Mouse (Mus musculus) cerebellum, adult 11 months (tissue): ENCODE data around the gene Dhx40.
A peak's percentile ranks its signal among the peaks of the same experiment; 100 is the strongest.
"Not testable (repeated sequence)": the region's sequence is repeated elsewhere in the genome, so short reads cannot be mapped to it uniquely, and the experiment has no call there.

Source experiments
- DNase-seq: peaks from one replicate; pipeline ENCODE4 v3.0.0; 2022

The Dhx40 gene

GRCm38 (mm10) chr11:86816288-86816687 lies 8.7 kb upstream of the Dhx40 start:
- not testable (repeated sequence) for DNase-seq

GRCm38 (mm10) chr11:86814481-86814880 lies 6.9 kb upstream of the Dhx40 start:
- DNase-seq = not testable (repeated sequence)

- not testable (repeated sequence) for DNase-seq
Observed at GRCm38 (mm10) chr11:86813256-86813655, 5.7 kb upstream of the Dhx40 start.

DNA sequence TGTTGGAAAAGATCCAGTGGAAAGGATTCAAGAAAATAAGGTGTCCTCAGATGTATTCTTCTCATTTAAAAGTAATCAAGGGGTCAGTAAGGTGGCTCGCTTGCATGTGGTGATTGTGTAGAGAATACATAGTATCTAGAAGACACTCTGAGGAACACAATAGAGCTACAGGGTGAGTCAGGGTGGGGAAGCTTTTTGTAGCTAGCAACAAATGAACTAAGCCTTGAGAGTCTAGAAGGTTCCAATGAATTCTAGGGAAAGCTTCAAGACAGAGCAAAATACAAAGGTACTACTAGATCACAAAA lies 3.7 kb upstream of the Dhx40 start:
- no peak for DNase-seq

DNA sequence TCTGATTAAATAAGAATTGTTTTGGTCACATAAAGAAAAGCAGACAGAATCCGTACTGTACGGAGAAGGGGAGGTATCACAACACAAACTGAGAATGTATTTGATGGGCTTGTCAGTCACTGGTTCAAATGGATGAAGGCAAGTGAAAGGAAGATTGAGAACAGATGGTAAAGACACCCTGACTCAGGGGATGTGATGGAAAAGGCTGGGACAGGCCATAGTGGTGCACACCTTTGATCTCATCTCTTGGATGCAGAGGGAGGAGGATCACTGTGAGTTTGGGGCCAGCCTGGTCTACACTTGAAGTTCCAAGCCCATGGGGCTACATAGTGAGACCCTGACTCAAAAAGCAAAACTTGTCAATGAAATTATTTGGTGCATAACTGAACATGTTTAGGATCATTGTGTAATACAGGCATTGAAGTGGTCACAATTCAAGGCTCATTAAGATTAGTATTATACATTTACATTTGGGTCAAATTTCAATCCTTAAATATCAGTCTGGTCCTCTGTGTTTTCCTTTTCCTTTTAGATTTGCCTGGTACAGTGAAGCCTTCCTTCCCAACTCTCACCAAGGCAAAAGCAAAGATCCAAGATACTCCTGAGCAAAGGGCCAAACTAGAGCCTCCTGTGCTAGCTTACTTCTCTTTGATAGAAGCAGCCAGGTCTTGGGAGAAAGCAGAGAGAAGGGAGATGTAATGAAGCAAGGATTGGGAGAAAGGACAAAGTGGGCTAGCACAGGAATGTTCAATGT lies 3.2 kb upstream of the Dhx40 start:
- no peak for DNase-seq

DNA sequence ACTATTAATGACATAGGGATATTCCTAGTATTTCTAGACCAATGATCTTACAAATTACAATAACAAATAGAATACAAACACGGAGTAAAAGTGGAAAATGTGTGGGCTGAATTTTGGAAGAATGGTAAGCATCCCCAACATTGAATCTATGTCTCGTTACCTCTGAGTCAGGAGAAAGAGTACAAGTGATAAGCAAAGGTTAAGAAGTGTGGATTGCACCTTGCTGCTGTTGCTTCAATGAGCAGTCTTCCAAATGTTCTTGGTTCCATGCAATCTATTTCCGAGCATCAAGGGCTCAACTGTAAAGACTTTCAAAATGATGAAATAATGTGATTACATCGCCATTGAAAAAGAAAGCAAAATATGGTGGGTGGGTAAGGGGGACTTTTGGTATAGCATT lies 2.3 kb upstream of the Dhx40 start:
- no peak for DNase-seq

GRCm38 (mm10) chr11:86807001-86807477 lies 507 bp downstream of the Dhx40 start:
- peak; percentile 34 for DNase-seq

GRCm38 (mm10) chr11:86794161-86794560 lies 13.4 kb downstream of the Dhx40 start:
- DNase-seq = no peak

DNA sequence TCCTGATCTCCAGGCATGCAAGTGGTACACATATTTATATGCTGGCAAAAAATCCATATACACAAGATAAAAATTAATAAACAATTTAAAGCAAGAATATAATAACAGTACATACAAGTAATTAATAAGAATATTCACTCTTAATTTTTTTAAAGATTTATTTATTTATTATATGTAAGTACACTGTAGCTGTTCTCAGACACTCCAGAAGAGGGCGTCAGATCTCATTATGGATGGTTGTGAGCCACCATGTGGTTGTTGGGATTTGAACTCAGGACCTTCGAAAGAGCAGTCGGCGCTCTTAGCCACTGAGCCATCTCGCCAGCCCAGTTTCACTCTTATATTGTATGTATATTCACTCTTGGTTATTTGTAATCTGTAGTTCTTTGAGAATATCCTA lies 20.1 kb downstream of the Dhx40 start:
- not testable (repeated sequence) for DNase-seq

DNA sequence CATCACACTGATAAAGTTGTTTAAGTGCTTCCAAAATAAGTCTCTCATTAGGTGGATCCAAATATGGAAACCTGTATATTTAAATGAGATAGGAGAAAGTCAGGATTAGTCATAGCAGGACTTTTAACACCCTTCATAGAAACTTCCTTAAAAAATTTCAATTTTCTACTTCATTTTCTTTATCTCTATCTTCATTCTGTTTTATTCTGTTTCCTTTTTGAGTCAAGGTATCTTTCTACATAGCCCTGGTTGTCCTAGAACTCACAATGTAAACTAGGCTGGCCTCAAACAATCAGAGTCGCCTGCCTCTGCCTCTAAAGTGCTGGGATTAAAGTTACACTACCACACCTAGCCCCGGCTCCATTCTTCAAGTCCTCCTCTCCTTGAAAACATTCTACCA lies 21.8 kb downstream of the Dhx40 start:
- DNase-seq = no peak

GRCm38 (mm10) chr11:86769884-86770283 lies 37.7 kb downstream of the Dhx40 start:
- DNase-seq = no peak

DNA sequence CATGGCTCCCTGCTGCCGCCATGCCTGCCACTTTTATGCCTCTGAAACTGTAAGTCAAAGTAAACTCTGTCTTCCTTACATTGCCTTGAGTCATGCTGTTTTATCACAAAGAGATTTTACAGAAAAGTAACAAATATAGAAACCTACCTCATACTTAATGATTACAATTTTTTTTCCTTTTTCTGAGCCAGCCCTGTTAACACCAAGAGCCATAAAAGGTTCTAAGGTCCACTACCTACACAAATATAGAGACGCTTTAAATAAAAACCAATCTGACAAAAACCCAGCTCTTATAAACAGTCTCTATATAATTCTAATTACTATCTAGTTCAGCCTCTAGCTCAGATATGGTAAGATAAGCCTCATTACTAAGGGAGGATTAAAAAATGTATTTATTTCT lies 43.0 kb downstream of the Dhx40 start:
- DNase-seq = no peak

DNA sequence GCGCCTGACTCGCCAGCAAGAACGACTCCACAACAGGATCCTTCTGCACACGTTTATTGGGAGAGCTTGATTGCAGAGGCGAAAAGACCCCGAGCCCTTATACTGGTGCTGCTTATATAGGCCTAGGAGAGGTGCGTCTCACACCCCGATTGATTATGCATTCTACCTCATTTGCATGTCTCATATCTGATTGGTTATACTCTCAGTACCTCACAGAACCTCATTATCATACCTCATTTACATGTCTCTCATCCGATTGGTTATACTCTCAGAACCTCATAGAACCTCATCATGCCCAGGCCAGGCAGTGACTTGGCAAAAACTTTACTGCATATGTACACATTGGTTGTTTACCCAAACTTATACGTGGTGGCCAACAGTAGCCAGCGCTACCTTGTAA lies 44.4 kb downstream of the Dhx40 start:
- DNase-seq = not testable (repeated sequence)

DNA sequence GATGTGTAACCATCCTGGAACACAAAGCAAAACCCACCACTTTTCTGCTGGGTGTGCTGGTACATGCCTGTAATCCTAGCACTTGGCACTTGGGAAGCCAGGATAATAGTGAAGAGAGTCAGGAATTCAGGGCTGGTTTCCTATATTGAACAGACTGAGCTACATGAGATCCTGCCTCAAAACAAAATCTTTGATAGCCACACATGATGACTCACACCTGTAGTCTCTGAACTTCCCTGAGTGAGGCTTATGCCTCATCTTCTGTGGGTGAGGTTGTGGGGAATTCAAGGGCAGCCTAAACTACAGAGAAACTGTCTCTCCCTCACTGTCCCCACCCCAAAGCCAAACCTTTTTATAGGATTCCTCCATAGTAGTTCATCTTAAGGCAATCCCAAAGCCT lies 47.2 kb downstream of the Dhx40 start:
- DNase-seq = no peak

- DNase-seq = no peak
Observed at GRCm38 (mm10) chr11:86759886-86760285, 47.7 kb downstream of the Dhx40 start.

GRCm38 (mm10) chr11:86759226-86759625 lies 48.3 kb downstream of the Dhx40 start:
- DNase-seq = no peak

DNA sequence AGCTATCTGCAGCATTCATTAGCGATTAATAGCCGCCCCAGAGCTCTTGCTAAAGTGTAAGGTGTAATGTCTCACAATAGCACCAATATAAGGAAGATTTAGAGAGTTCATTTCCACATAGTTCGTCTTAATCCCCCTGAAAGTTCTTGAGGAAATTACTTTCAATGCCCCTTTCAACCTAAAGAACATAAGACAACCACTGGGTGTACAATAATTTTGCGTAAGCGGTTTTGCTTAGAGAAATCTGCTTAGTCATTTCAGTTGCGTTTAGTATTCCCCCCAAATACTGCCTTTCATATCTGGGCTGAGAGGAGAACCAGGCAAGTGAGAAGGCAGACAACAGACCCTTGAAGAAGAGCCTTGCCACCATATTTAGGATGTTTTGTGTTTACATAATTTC lies 49.0 kb downstream of the Dhx40 start:
- no peak for DNase-seq

DNA sequence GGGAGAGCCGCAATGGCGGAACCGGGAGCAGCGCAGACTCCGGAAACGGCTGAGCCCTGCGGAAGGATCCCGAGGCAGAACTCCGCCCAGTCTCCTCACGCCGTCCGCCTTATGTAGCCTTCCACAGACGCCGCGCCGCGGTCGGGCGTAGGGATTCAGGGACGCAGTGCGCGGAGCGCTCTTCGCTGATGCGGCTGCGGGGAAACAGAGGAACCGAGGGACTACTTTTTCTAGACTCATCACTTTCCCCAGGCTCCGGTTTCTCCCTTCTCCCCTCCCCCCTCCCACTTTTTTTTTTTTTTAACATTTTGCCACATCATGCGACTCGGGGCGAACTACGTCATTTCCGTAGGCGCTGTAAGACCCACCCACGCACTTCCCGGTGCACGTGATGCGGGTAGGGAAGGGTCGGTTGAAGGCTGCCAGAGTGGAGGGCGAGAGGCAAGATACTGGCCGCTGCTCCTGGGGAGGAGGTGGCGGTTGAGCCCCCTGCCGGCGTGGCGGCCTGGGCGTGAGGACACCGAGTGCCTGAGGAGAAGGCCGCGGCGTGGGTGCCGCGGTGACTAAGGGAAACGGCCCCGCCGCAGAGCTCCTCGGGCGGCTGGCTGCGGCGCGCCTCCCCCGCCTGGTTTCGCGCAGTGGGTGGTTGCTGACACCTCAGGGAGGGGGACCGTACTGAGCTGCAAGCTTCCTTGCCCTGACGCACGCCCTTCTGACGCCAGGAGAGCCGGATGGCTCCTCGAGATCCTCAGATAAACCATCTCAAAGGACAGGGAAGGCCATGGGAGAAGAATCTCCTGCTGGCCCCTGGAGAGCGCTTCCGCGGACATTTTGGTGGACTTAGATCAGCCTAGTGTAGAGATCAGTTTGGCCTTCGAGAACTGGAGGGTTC lies 49.8 kb downstream of the Dhx40 start, which contains the start of gene Cltc:
Cltc (minus strand) TSS at position 86 of the 892 bp plus-strand sequence.
- DNase-seq = peak; percentile 96

DNA sequence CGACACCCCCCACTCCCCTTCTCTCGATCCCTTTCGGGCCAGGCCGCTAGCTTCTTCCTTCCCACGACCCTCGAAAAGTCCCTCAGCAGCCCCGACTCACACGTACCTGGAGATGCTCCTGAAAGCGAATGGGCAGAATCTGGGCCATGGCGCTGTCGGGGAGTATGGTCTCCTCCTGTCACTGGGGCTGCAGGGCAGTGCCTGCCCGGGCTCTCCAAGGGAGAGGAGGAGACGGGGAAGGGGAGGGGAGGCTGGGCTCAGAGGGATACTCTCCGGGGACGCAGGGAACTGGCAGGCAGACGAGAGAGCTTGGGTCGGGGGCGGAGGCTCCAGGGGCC lies 50.4 kb downstream of the Dhx40 start:
- no peak for DNase-seq

GRCm38 (mm10) chr11:86756156-86757141 lies 51.1 kb downstream of the Dhx40 start:
- DNase-seq = peak; percentile 51

GRCm38 (mm10) chr11:86752404-86752803 lies 55.1 kb downstream of the Dhx40 start:
- DNase-seq = no peak

- no peak for DNase-seq
Observed at GRCm38 (mm10) chr11:86751010-86751409, 56.5 kb downstream of the Dhx40 start.
